ENCODE assay signal across 18 mouse cellular contexts in the genomic region with DNA sequence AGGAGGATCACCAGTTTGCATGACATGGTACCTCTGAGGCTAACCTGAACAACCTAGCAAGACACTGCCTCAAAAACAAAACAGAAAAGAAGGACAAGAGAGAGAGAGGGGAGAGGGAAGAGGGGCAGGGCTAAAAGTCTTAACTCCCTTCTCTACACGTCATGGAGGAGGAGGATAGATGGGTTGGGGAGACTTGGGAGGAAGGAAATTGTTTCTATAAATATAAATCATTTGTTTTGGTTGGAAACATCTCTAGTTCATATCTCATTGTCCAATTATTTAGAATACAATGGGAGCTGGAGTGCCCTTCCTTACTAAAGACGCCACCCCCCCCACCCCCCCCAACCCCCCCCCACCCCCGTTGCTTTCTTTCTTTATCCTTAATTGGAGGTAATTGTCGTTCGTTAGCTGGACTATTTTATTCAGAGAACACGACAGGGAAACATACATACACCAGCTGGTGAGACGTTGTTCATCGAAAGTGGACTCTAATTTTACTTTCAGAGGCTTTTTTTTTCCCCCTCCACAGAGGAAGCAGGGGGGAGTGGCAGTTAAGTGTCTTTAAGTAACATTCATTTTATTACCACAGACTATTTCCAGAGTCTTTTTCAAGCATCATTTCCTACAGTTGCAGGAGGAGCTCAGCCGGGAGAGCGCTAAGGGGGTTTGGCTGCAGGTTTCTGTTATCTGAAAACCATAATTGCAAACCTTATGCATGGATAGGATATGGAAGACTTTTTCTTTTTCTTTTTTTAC.
DNase-seq lines count a peak whose midpoint lies in the region; ATAC-seq and TF ChIP-seq lines count a peak whose summit lies in the region.
"Had no signal": no experiment of that assay in that cellular context is flagged by ENCODE, and none has a peak within 500 bp of the region (broad histone marks: within the 10 kb centered on the region; RNA-seq: fewer than 3 reads in every experiment).

No protein-coding gene starts in this region.

- no peaks in the 10 kb centered on the region for H3K27me3 ChIP-seq in forebrain, embryonic 12.5 days
- no peaks in the 10 kb centered on the region for H3K27me3 ChIP-seq in forebrain, embryonic 10.5 days (ENCODE audit: poor library complexity, severe bottlenecking)
- H3K27me3 ChIP-seq in hindbrain, embryonic 12.5 days: no peaks in the 10 kb centered on the region
- no peaks in the 10 kb centered on the region for H3K27me3 ChIP-seq in hindbrain, embryonic 16.5 days (replicated peaks; ENCODE audit: control insufficient read depth, insufficient read depth, low read length)
- H3K27me3 ChIP-seq in lung, postnatal 0 days (replicated peaks; ENCODE audit: insufficient read depth, low read length): no peaks in the 10 kb centered on the region
- H3K27me3 ChIP-seq: embryonic facial prominence, embryonic 15.5 days; limb, embryonic 12.5 days; midbrain, embryonic 13.5 days; neural tube, embryonic 12.5 days had no signal

- H3K4me3 ChIP-seq in forebrain, embryonic 12.5 days (replicated peaks): no peak overlapping the region
- H3K4me3 ChIP-seq in forebrain, embryonic 10.5 days: no peak overlapping the region
- H3K4me3 ChIP-seq in hindbrain, embryonic 12.5 days: no peak overlapping the region
- no peak overlapping the region for H3K4me3 ChIP-seq in hindbrain, embryonic 16.5 days (ENCODE audit: low read length)
- no peak overlapping the region for H3K4me3 ChIP-seq in lung, postnatal 0 days (ENCODE audit: low read depth, low read length)
- H3K4me3 ChIP-seq: embryonic facial prominence, embryonic 15.5 days; limb, embryonic 12.5 days; midbrain, embryonic 13.5 days; neural tube, embryonic 12.5 days had no signal

- no peak overlapping the region for H3K9ac ChIP-seq in forebrain, embryonic 12.5 days
- H3K9ac ChIP-seq in hindbrain, embryonic 12.5 days: no peak overlapping the region
- H3K9ac ChIP-seq in hindbrain, embryonic 16.5 days (ENCODE audit: low read depth, low read length): no peak overlapping the region
- H3K9ac ChIP-seq in lung, postnatal 0 days (replicated peaks; ENCODE audit: low read depth): no peak overlapping the region
- H3K9ac ChIP-seq: embryonic facial prominence, embryonic 15.5 days; limb, embryonic 12.5 days; lung, embryonic 14.5 days; midbrain, embryonic 13.5 days; neural tube, embryonic 12.5 days had no signal

- peak overlapping the region; percentile 38 for H3K27ac ChIP-seq in forebrain, embryonic 12.5 days
- no peak overlapping the region for H3K27ac ChIP-seq in forebrain, embryonic 10.5 days
- peak overlapping the region; percentile 48; the same call in 1 of the 2 replicates for H3K27ac ChIP-seq in hindbrain, embryonic 12.5 days
- no peak overlapping the region for H3K27ac ChIP-seq in hindbrain, embryonic 16.5 days (ENCODE audit: low read depth, low read length)
- no peak overlapping the region for H3K27ac ChIP-seq in lung, postnatal 0 days (ENCODE audit: low read length)
- H3K27ac ChIP-seq: embryonic facial prominence, embryonic 15.5 days; hindbrain, postnatal 0 days; limb, embryonic 12.5 days; neural tube, embryonic 12.5 days had no signal

- peak; percentile 28 for ATAC-seq in forebrain, embryonic 12.5 days (ENCODE audit: low FRiP score)
- ATAC-seq in hindbrain, embryonic 12.5 days (ENCODE audit: low FRiP score): no peak
- ATAC-seq in hindbrain, embryonic 16.5 days: no peak
- peak; percentile 72 for ATAC-seq in lung, postnatal 0 days
- ATAC-seq: hindbrain, postnatal 0 days had no signal

- no peak overlapping the region for H3K4me2 ChIP-seq in forebrain, embryonic 12.5 days
- H3K4me2 ChIP-seq in hindbrain, embryonic 12.5 days (replicated peaks): no peak overlapping the region
- no peak overlapping the region for H3K4me2 ChIP-seq in hindbrain, embryonic 16.5 days (ENCODE audit: low read length)
- H3K4me2 ChIP-seq in lung, postnatal 0 days (replicated peaks; ENCODE audit: low read depth, low read length): no peak overlapping the region
- H3K4me2 ChIP-seq: embryonic facial prominence, embryonic 15.5 days; limb, embryonic 12.5 days; lung, embryonic 14.5 days; midbrain, embryonic 13.5 days; neural tube, embryonic 12.5 days had no signal

- no peaks in the 10 kb centered on the region for H3K9me3 ChIP-seq in forebrain, embryonic 12.5 days
- H3K9me3 ChIP-seq in forebrain, embryonic 10.5 days: peaks cover 6% of the 10 kb centered on the region; the same call in 1 of the 2 replicates
- H3K9me3 ChIP-seq in hindbrain, embryonic 12.5 days (replicated peaks): no peaks in the 10 kb centered on the region
- H3K9me3 ChIP-seq in hindbrain, embryonic 16.5 days (ENCODE audit: control insufficient read depth, low read length): no peaks in the 10 kb centered on the region
- H3K9me3 ChIP-seq in lung, postnatal 0 days (ENCODE audit: low read length): no peaks in the 10 kb centered on the region
- H3K9me3 ChIP-seq: midbrain, embryonic 13.5 days; neural tube, embryonic 12.5 days had no signal

- H3K4me1 ChIP-seq in forebrain, embryonic 12.5 days: peaks cover 37% of the 10 kb centered on the region
- peaks cover 44% of the 10 kb centered on the region for H3K4me1 ChIP-seq in forebrain, embryonic 10.5 days
- H3K4me1 ChIP-seq in hindbrain, embryonic 12.5 days: peaks cover 11% of the 10 kb centered on the region; the same call in 1 of the 2 replicates
- no peaks in the 10 kb centered on the region for H3K4me1 ChIP-seq in hindbrain, embryonic 16.5 days (ENCODE audit: control insufficient read depth, insufficient read depth, low read depth, low read length)
- no peaks in the 10 kb centered on the region; the same call in 1 of the 2 replicates for H3K4me1 ChIP-seq in lung, postnatal 0 days (ENCODE audit: insufficient read depth, low read depth, low read length)

- WGBS in forebrain, embryonic 12.5 days: 23% methylated on average over 10 of the region's 10 CpGs
- 55% methylated on average over 10 of the region's 10 CpGs for WGBS in forebrain, embryonic 10.5 days
- WGBS in hindbrain, embryonic 12.5 days: 73% methylated on average over 10 of the region's 10 CpGs
- WGBS in hindbrain, embryonic 16.5 days: 60% methylated on average over 10 of the region's 10 CpGs
- WGBS in lung, postnatal 0 days: 38% methylated on average over 10 of the region's 10 CpGs

- H3K36me3 ChIP-seq in forebrain, embryonic 12.5 days (replicated peaks): no peaks in the 10 kb centered on the region
- H3K36me3 ChIP-seq in forebrain, embryonic 10.5 days (replicated peaks): peaks cover 17% of the 10 kb centered on the region
- H3K36me3 ChIP-seq in hindbrain, embryonic 12.5 days: no peaks in the 10 kb centered on the region
- no peaks in the 10 kb centered on the region for H3K36me3 ChIP-seq in hindbrain, embryonic 16.5 days (ENCODE audit: control insufficient read depth, insufficient read depth, low read length)
- no peaks in the 10 kb centered on the region for H3K36me3 ChIP-seq in lung, postnatal 0 days (ENCODE audit: insufficient read depth, low read length)
- H3K36me3 ChIP-seq: embryonic facial prominence, embryonic 15.5 days; limb, embryonic 12.5 days; midbrain, embryonic 13.5 days; neural tube, embryonic 12.5 days had no signal

- no peak for DNase-seq in forebrain, embryonic 10.5 days (ENCODE audit: extremely low spot score, low spot score)
- DNase-seq in lung, postnatal 0 days (ENCODE audit: low spot score): peak; percentile 56
- DNase-seq in lung, adult 18-20 months: no peak
- DNase-seq in retina, embryonic 14.5 days (ENCODE audit: low spot score): peak; percentile 49
- DNase-seq in layer of hippocampus, postnatal 10 days (ENCODE audit: low spot score in 2 of 2): no peak
- DNase-seq: cerebellum, postnatal 36 days; gastrocnemius, postnatal 14 days; layer of hippocampus, adult 9-11 months; lung, embryonic 14.5 days; right cerebral cortex, postnatal 14 days had no signal

- TF ChIP-seq EP300 in lung, postnatal 0 days (IDR thresholded peaks at IDR 0.05): 0 out of 2 replicates have a peak, but pooled peaks have one; percentile 26

- TF ChIP-seq CTCF in lung, postnatal 0 days (IDR thresholded peaks at IDR 0.05): no peak

Comparison
In these comparisons a context has a peak if more than half of its experiments do, and no peak if none do; other contexts are left out.
1. H3K27ac ChIP-seq: peak in forebrain, embryonic 12.5 days (single experiment) and hindbrain, embryonic 12.5 days (single experiment); none in forebrain, embryonic 10.5 days (single experiment), hindbrain, embryonic 16.5 days (single experiment) and lung, postnatal 0 days (single experiment).
2. DNase-seq: peak in lung, postnatal 0 days (single experiment) and retina, embryonic 14.5 days (single experiment); none in forebrain, embryonic 10.5 days (single experiment), lung, adult 18-20 months (0 of 2) and layer of hippocampus, postnatal 10 days (0 of 2).
3. ATAC-seq: peak in forebrain, embryonic 12.5 days (single experiment) and lung, postnatal 0 days (single experiment); none in hindbrain, embryonic 12.5 days (single experiment) and hindbrain, embryonic 16.5 days (single experiment).